Mouse (Mus musculus) heart, postnatal 0 days (tissue): ENCODE measurements around the gene Maml1. TPM values are rescaled to one million over a fixed set of nuclear protein-coding genes. Genes with fewer than 3 reads are reported as not detected.
A peak's percentile ranks its signal among the peaks of the same experiment; 100 is the strongest.

ENCODE experiments used
- ATAC-seq: fragments of 200-750 bp; cut with Nextera tagmentation; 2 replicates; pipeline ENCODE4 v1.8.0; 2017; ENCODE audit warnings: low read depth, moderate number of reproducible peaks, moderate library complexity; ENCODE audit not compliant: insufficient read depth
- DNase-seq: peaks from one replicate; pipeline ENCODE4 v3.0.0-alpha.2; 2016; ENCODE audit warnings: low spot score
- H3K27ac ChIP-seq: fragments of 300-500 bp; sonication (generic); 2 replicates; pipeline ENCODE4 v1.5.1; 2014; ENCODE audit warnings: low read depth, mild to moderate bottlenecking
- H3K27me3 ChIP-seq: fragments of 300-500 bp; sonication (generic); 2 replicates; pipeline ENCODE4 v1.6.1; 2014; ENCODE audit warnings: low read length, mixed read lengths; ENCODE audit not compliant: control insufficient read depth, insufficient read depth
- H3K36me3 ChIP-seq: fragments of 300-500 bp; sonication (generic); replicated peaks from 2 replicates; pipeline ENCODE4 v1.6.1; 2014; ENCODE audit warnings: low read length, mixed read lengths; ENCODE audit not compliant: control insufficient read depth, insufficient read depth
- H3K4me1 ChIP-seq: fragments of 300-500 bp; sonication (generic); 2 replicates; pipeline ENCODE4 v1.6.1; 2014; ENCODE audit warnings: antibody characterized with exemption; ENCODE audit not compliant: control insufficient read depth, insufficient read depth
- H3K4me2 ChIP-seq: fragments of 300-500 bp; sonication (generic); 2 replicates; pipeline ENCODE4 v1.6.1; 2014; ENCODE audit warnings: low read depth, mild to moderate bottlenecking, low read length, moderate library complexity
- H3K4me3 ChIP-seq: fragments of 300-500 bp; sonication (generic); 2 replicates; pipeline ENCODE4 v1.5.1; 2014; ENCODE audit warnings: low read depth, low read length
- H3K9ac ChIP-seq: fragments of 300-500 bp; sonication (generic); replicated peaks from 2 replicates; pipeline ENCODE4 v1.6.1; 2014; ENCODE audit warnings: low read depth, low read length, mixed read lengths
- H3K9me3 ChIP-seq: fragments of 300-500 bp; sonication (generic); replicated peaks from 2 replicates; pipeline ENCODE4 v1.6.1; 2016; ENCODE audit warnings: low read length; ENCODE audit not compliant: control insufficient read depth
- CTCF ChIP-seq: IDR thresholded peaks from 2 replicates; pipeline ENCODE4 v1.5.1; 2016; ENCODE audit warnings: antibody characterized with exemption, control low read depth, low read depth
- EP300 ChIP-seq: IDR thresholded peaks from 2 replicates; pipeline ENCODE4 v1.6.1; 2016; ENCODE audit warnings: antibody characterized with exemption, low read depth
- WGBS: fragments of 180-500 bp; shearing (Covaris S2); extraction: QIAGEN DNeasy Blood & Tissue Kit; methylation state at CpG from one replicate; pipeline ENCODE4 v1.1.7; 2014; 5-methylcytosine and 5-hydroxymethylcytosine counted together
- polyA plus RNA-seq: library from polyadenylated mRNA; unstranded; fragments of >200 nt; fragmentation: Nextera tagmentation; extraction: Ambion mirVana; gene quantifications from 2 replicates; pipeline ENCODE4 v1.2.1, GENCODE M21; 2015
- total RNA-seq: library from RNA; depleted of rRNA; stranded (reverse); fragments of >200 nt; gene quantifications from 2 replicates; pipeline ENCODE4 v1.2.3, GENCODE M21; 2014; ENCODE audit warnings: low replicate concordance

The Maml1 gene
- total and polyA plus RNA-seq, 2 experiments from 2014 or later: 2.2 to 10.4 TPM

DNA sequence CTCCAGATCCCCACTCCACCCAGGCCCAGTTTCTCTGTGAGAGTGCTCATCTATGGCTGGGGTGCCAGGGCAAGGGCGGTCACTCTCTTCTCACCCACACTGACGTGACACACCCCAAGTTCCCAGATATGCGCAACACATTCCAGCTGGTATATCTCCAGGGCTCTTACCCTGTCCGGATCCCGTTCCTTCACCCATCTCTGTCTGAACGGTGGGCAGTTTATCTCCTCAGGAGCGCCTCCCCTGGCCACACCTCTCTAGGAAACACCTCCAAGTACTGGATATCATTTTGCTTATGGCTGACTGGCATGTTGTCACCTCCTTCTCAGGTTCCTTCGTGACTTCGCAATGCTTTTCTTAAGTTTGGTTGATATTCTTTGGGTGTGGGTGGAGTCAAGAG is 76.5 kb downstream of the Maml1 start:
- peaks cover 42% of the 10 kb centered on the region for H3K4me1 ChIP-seq

DNA sequence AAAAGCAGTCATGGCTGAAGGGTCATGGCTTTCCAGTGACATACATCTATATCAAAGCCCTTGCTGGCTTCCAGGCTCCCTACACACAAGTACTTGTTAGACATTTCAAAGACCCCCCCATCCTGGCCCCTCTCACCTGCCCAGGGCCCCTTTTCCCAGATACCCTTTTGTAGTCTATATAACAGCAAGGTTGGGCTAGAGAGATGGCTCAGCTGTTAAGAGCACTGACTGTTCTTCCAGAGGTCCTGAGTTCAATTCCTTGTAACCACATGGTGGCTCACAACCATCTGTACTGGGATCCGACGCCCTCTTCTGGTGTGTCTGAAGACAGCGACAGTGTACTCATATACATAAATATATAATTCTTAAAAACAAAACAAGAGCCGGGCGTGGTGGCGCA is 77.5 kb downstream of the Maml1 start:
- no peak for TF ChIP-seq EP300
- TF ChIP-seq CTCF: no peak

More for the DNA sequence above, 76.5 kb downstream of the Maml1 start:
- TF ChIP-seq EP300: no peak
- no peak for TF ChIP-seq CTCF
- no peak for ATAC-seq
- Histone ChIP-seq H3K9ac (no peak overlapping the region), H3K9me3 (no peaks in the 10 kb centered on the region), H3K27ac (no peak overlapping the region), H3K27me3 (no peaks in the 10 kb centered on the region), H3K36me3 (no peaks in the 10 kb centered on the region), H3K4me3 (no peak overlapping the region), H3K4me2 (peak overlapping the region; percentile 3; the same call in 1 of the 2 replicates)
- 28% methylated on average over 9 of the region's 9 CpGs for WGBS
- no peak for DNase-seq

DNA sequence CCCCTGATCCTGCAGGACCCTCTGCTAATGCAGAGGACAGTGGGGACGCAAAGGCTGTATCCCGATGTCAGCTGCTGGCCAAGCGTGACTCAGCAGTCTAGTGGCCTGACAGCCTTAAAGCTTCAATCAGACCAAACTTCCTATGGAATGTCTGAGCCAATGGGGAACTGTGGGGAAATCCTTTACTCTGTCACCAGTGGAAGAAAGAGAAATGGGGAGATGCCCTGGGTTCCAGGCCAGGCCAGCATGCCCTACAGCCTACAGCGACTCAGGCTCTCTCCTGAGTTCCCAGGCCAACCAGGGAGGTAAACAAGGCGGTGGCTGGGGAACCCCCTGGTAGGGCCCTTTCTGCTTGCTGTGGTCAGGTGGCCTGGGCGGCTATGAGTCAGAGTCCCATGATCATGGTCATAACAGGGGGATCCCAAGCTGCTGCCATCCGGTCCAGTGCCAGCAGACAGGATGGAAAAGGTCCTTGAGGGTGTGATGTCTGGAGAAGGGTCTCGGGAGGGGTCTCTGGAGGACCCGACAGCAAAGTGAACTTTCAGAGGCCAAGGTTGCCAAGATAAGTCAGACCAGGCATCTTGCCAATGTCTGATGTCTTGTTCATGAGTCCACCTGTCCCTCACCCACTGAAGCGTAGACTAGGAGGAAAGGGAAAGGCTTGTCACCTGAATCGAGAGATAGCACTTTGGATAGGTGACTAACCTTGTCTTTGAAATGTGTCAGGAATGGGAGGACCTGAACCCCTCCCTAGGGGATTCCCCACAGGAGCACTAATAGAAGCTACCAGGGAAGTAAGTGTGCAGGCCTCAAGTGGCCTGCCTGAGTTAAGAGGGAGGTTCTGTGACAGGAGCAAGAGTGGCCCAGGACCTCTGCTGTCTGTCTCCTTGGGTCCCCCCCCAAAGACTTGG is 79.0 kb downstream of the Maml1 start:
- peak overlapping the region; percentile 1; the same call in 1 of the 2 replicates for H3K4me3 ChIP-seq
- 14% methylated on average over 11 of the region's 11 CpGs for WGBS
- peaks cover 1% of the 10 kb centered on the region; the same call in 1 of the 2 replicates for H3K36me3 ChIP-seq
- no peak overlapping the region for H3K9ac ChIP-seq
- H3K27ac ChIP-seq: peak overlapping the region; percentile 93
- H3K4me1 ChIP-seq: peaks cover 51% of the 10 kb centered on the region
- DNase-seq: peak; percentile 93
- H3K9me3 ChIP-seq: no peaks in the 10 kb centered on the region
- ATAC-seq: peak; percentile 74
- TF ChIP-seq EP300: peak; percentile 99
- no peak for TF ChIP-seq CTCF
- H3K27me3 ChIP-seq: no peaks in the 10 kb centered on the region
- peak overlapping the region; percentile 29 for H3K4me2 ChIP-seq

More for the DNA sequence above, 77.5 kb downstream of the Maml1 start:
- Histone ChIP-seq H3K27me3 (no peaks in the 10 kb centered on the region), H3K4me3 (no peak overlapping the region), H3K36me3 (no peaks in the 10 kb centered on the region), H3K27ac (no peak overlapping the region), H3K9me3 (no peaks in the 10 kb centered on the region), H3K4me2 (no peak overlapping the region), H3K4me1 (peaks cover 42% of the 10 kb centered on the region), H3K9ac (no peak overlapping the region)
- ATAC-seq: no peak
- 86% methylated on average over 6 of the region's 6 CpGs for WGBS
- DNase-seq: no peak

DNA sequence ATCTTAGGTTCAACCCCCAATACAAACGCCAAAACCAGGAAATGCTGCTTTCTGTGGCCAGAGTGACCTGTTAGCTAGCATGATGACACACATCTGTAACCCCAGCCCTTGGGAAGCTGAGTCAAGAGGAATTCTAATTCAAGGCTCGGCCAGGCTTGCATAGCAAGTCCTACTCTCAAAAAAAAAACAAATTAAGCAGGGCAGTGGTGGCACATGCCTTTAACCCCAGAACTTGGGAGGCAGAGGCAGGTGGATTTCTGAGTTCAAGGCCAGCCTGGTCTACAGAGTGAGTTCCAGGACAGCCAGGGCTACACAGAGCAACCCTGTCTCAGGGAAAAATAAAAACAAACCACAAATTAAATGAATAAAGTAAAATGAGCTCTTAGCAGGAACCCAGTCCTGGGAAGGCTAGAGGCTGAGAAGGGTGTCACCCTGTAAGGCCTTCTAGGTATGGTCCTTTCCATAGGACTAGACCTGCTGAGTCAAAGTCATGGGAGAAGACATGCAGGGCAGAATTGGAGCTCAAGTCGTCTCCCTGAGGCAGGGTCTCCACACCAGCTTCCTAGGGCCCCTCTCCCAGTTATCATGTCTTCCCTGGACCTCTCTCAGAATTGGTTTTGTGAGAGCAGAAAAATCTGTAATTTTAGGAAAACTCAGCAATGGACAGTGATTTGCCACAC is 79.9 kb downstream of the Maml1 start:
- ATAC-seq (no peak), DNase-seq (no peak)
- Histone ChIP-seq H3K4me2 (peak overlapping the region; percentile 29; the same call in 1 of the 2 replicates), H3K27ac (peak overlapping the region; percentile 93), H3K36me3 (peaks cover 10% of the 10 kb centered on the region), H3K9me3 (no peaks in the 10 kb centered on the region), H3K9ac (no peak overlapping the region), H3K4me1 (peaks cover 55% of the 10 kb centered on the region), H3K4me3 (peak overlapping the region; percentile 1; the same call in 1 of the 2 replicates), H3K27me3 (no peaks in the 10 kb centered on the region)
- TF ChIP-seq CTCF: no peak
- no peak for TF ChIP-seq EP300
- 60% methylated on average over 3 of the region's 3 CpGs for WGBS

DNA sequence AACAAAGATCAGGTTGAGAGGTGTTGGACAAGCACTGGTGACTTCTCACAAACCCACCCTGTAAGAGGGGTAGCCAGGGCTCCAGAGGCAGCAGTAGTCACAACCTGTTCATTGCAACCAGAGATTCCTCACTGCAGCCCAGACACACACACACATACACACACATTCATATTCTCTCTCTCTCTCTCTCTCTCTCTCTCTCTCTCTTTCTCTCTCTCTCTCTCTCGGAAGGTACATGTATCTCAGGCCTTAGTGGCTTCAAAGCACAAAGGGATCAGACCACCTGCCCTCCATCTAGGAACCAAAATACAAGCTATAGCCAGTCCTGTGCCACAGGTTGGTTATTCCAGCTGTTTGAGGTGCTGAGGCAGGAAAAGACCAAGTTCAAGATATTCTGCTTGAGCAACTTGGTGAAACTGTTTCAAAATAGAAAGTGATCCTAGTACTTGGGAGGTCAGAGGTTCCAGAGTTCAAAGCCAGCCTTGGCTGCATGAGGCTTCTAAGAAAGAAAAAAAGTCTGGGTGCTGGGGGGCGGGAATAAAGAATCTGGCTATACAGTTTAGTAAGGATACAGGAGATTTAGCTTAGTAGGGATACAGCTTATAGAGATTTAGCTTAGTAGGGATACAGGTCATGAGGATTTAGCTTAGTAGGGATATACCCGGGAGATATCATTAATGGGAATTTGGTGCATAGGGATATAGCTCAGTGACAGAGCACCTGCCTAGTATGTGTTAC is 80.6 kb downstream of the Maml1 start:
- peak overlapping the region; percentile 100 for H3K4me3 ChIP-seq
- H3K4me2 ChIP-seq: peak overlapping the region; percentile 69
- H3K4me1 ChIP-seq: peaks cover 55% of the 10 kb centered on the region
- peaks cover 18% of the 10 kb centered on the region for H3K36me3 ChIP-seq
- no peak for TF ChIP-seq EP300
- no peak for TF ChIP-seq CTCF
- no peak for DNase-seq
- WGBS: 82% methylated on average over 3 of the region's 3 CpGs
- no peak for ATAC-seq
- H3K27me3 ChIP-seq: no peaks in the 10 kb centered on the region
- H3K9me3 ChIP-seq: no peaks in the 10 kb centered on the region
- H3K27ac ChIP-seq: peak overlapping the region; percentile 100
- H3K9ac ChIP-seq: peak overlapping the region; percentile 99; the same call in 1 of the 2 replicates
